Mouse (Mus musculus): ENCODE measurements at regions not wholly inside any gene's neighbourhood (a gene's known extent, or its start where the extent isn't known, plus 50 kb on each side); places are given as distances from the start of the nearest gene placed in this dataset.

DNA sequence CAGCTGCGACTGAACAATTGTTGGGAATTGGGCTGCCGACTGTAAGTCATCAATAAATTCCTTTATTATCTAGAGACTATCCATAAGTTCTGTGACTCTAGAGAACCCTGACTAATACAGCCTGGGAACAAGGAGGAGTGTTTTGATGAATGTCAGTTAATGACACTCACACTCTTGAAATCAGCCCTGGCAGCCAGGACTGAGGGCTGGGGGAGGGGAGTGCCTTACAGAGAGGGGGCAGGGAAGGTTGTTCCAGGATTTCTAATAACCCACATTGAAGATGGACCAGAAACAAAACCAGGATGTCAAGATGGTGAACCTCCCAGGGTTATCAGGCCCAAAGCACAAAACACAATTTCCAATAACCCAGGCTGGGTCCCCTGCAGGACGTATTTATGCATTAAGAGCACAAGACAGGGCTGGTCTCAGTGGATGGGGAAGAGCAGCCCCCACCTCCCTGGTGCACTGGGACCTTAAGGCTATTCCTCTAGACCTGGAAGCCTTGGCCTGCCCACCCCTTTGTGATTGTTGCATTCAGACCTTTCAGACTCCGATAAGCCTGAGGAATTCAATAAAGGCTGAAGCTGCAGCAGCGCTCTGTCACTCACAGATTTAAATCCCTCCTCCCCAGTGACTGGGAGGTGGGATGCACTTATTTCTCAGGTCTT lies 80.0 kb upstream of the Topaz1 start:
- no peak for TF ChIP-seq CTCF (conservative IDR thresholded peaks at IDR 0.05; ENCODE audit: insufficient read depth, insufficient read length, low read depth, low read length)
- no peak for TF ChIP-seq POLR2A (IDR thresholded peaks at IDR 0.05; ENCODE audit: low read depth, low read length)

Measured in kidney, adult 2 months (tissue).